16 mouse cellular contexts compared by ENCODE assay signal in genomic region chr14:41069108-41069507, GRCm38 (mm10). TPM values are rescaled to one million over a fixed set of nuclear protein-coding genes. Genes with fewer than 3 reads are reported as not detected.
A peak's percentile ranks its signal among the peaks of the same experiment; 100 is the strongest.
DNase-seq lines count a peak whose midpoint lies in the region; TF ChIP-seq lines count a peak whose summit lies in the region.
"Had no signal": no experiment of that assay in that cellular context is flagged by ENCODE, and none has a peak within 500 bp of the region (broad histone marks: within the 10 kb centered on the region; RNA-seq: fewer than 3 reads in every experiment).

TSS of gene Dydc2 (minus strand) at chr14:41069208.

- no peak for TF ChIP-seq CTCF in testis, adult 2 months (IDR thresholded peaks at IDR 0.05; ENCODE audit: control insufficient read depth, insufficient read depth, insufficient replicate concordance, low read depth, low read length)

- no peaks in the 10 kb centered on the region for H3K27me3 ChIP-seq in testis, adult 2 months (ENCODE audit: control insufficient read depth, insufficient read depth, low read length)

- DNase-seq in testis, postnatal 10 days (ENCODE audit: low spot score) = no peak
- DNase-seq: adrenal gland, adult 2 months; adrenal gland, adult 8-10 months; adrenal gland, postnatal 10 days; adrenal gland, postnatal 14 days; adrenal gland, postnatal 25 days; adrenal gland, postnatal 36 days; B cell, adult 2 months; cerebellum, adult 11 months; cerebellum, adult 11-12 months; cerebellum, adult 18-20 months; cerebellum, adult 2 months had no signal

- H3K4me3 ChIP-seq in testis, adult 2 months (ENCODE audit: control insufficient read depth, low read depth, low read length) = peak within 1 kb of the TSS; percentile 68

- no peak for TF ChIP-seq POLR2A in testis, adult 2 months (IDR thresholded peaks at IDR 0.05; ENCODE audit: control insufficient read depth, low read depth, low read length)

- H3K36me3 ChIP-seq in testis, adult 2 months (ENCODE audit: control insufficient read depth, insufficient read depth, low read length) = no peaks in the 10 kb centered on the region
- H3K36me3 ChIP-seq: G1E had no signal

- peaks cover 6% of the 10 kb centered on the region for H3K4me1 ChIP-seq in testis, adult 2 months (ENCODE audit: control insufficient read depth, insufficient read depth, low read length)

- H3K27ac ChIP-seq in testis, adult 2 months (ENCODE audit: control insufficient read depth, insufficient read depth, low read depth, low read length) = no peak within 1 kb of the TSS

RNA-seq across cellular contexts. Expression of gene Dydc2, which starts in this region (rescaled TPM):
- polyA plus RNA-seq in testis, adult 2 months (2012; rRNA removed) = 34.6 and 36.9 TPM in 2 replicates
- polyA plus RNA-seq: activated CD4-positive, CD25-positive, alpha-beta regulatory T cell, adult 4 months; adrenal gland, adult 2 months; CD4-positive, CD25-positive, alpha-beta regulatory T cell, adult 4 months; G1E had no signal
